Mouse (Mus musculus) thymus, postnatal 4 days (tissue): ENCODE results near the gene Slc10a6.
A peak's percentile ranks its signal among the peaks of the same experiment; 100 is the strongest.

Source experiments
- DNase-seq: peaks from one replicate; pipeline ENCODE4 v3.0.0; 2021

Slc10a6 gene

DNA sequence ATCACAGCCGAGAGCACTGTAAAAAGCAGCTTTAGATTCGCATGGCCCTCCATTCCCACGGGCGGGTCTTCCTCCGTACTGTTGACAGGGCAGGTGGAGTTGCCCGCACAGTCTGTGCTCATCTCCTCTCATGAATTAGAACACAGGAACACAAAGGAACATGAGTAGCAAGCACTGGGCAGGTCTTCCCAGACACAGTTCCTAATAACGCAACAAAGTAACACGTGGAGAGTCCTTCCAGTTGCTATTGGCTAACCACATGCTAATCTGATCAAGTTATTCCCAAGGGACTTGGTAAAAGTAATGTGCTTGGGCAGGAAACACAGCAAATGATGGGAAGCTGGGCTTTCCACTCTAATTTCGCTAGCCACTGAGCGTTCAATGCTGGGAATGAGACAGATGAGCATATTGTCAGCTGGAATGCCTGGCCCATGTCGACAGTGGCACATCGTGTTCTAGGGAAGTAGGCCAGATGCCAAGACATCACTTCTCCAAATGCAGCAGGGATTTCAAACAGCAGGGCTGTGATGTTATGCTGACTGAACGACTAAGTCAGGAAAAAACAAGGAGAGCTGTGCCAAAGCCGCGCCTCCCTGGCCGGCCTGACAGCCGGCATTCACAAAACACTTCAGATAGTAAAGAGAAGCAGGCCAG lies at the start of gene Slc10a6:
TSS of gene Slc10a6 (minus strand) at position 293 of the 654 bp plus-strand sequence.
- DNase-seq = no peak

DNA sequence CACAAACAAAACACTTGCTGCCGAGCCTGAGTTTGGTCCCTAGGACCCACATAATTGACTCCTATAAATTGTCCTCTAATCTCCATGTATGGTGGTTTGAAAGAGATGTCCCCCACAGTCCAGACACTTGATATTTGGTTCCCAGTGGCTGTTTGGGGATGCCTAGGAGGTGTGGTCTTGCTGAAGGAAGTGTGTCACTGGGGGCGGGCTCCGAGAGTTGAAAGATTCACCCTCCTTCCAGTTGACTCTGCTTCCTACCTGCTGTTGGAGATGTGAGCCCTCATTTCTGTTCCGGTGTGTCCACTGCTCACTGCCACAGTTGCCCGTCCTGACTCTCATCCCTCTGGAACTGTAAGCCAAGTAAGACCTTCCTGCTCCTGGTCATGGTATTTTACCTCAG lies 49.8 kb upstream of the Slc10a6 start:
- no peak for DNase-seq

DNA sequence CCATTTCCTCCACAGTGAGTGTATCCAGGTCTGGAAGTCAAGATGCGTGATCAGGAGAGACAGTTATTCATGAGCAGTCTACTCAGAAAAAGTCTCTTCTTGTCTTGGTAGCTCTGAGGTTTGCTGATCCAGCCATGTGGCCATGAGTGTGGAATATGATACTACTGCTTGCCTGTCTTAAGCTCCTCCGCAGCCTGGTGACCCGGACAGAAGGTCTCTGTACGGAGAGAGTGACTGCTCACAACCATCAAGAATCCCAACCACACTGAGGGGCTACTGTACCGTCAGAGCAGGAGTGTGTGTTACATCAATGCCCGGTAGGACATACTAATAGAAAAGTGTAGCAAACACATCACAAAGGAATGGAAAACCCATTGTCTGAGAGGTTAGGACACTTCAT lies 48.7 kb upstream of the Slc10a6 start:
- no peak for DNase-seq

DNA sequence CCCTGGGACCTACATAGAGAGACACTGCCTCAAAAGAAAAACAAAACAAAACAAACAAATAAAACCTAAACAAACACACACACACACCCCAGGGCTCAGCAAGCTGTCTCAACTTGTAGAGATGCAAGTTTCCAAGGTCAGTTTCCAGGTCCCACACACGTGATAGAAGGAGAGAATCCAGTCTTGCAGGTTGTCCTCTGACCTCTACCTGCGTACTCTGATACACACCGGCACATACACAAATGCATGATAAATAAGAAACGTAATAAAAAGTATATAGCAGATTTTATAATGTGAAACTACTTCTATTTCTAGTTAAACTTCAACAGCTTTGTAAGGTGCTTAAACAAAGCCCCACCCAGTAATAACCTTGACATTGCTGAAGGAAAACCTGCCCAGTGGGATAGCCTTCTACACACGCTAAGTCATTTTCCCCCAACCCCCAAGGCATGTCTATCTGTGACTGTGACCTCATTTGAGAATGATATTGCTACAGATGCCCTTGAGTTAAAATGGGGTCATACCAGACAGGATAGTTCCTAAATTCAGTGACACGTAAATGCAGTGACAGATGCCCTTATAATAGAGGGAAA lies 47.2 kb upstream of the Slc10a6 start:
- no peak for DNase-seq

DNA sequence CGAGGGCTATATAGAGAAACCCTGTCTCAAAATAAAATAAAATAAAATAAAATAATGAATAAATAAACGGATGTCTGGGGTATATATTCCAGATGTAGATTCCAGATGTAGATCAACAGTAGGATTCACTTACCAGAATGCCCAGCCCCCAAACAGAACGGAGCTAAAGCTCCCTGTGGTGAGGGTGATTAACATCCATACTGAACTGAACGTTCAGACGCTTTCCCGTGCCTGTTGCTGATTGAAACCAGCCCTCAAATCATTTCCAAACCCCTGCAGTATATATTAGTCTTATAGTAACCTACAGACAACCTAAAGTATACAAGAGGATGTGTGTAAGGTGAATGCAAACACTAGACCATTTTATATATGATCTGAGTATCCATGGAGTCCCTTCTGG lies 45.3 kb upstream of the Slc10a6 start:
- no peak for DNase-seq

DNA sequence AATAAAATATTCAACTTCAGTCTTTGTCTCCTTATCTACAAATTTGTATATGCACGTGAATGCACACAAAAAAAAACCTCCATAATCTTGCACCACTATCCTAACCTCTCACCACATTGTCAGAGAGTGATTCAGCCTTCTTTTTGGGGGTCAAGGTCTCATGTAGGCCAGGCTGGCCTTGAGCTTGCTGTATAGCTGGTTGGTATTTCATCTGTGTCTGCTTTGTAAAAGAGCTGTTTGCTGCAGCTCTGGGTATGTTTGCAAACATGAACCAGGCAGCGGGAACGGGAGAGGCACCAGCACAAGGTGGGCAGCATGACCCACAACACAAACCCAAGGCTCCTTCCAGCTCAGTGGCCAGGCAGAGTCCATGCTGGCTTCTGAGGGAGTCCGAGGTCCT lies 44.4 kb upstream of the Slc10a6 start:
- no peak for DNase-seq

DNA sequence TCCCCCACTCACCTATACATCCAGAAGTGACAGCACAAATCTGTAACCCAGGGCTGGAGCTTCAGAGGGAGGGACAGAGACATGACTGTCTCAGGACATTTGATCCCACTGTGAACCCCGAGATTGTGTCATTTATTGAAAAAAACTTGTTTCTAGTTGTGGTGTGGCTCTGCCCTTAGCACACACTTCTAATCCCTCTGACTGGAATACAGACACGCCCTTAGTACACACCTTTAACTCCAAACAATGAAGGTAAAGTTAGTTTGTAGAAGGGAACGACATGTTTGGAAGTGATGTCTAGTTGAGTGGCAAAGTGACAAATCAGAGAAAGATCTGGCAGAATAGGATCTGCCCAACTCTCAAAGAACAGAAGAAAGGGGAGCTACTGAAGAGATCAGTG lies 42.7 kb upstream of the Slc10a6 start:
- no peak for DNase-seq

DNA sequence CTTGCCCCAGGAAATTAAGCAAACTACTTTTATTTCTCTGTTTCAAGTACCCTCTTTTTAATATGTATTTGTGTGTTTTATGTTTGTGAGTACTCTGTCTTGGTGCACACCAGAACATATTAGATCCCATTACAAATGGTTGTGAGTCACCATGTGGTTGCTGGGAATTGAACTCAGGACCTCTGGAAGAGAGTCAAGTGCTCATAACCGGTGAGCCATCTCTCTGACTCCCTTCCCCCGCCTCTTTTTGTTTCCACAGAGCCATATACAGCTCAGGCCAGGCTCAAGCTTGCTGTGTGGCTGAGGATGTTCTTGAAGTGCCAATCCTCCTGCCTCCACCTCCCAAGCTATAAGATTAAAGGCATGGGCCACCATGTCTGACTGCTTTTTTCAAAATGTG lies 36.7 kb upstream of the Slc10a6 start:
- DNase-seq = no peak

DNA sequence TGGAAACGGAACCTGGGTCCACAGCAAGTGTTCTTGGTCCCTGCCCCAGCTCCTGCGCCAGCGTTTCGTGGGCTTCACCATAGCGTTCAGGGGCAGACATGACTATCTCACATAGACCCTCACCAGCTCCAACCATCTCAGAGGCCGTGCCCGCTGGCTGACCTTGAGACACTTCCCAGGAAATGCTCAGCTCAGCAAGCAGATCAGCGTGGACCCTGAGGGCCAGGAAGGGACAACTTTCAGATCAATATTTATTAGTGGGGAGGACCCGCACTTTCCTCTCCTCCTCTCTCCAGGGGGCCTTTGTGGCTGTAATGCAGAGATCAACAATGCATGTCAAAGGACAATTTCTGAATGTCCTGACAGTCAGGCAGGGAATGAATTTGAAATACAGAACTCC lies 35.7 kb upstream of the Slc10a6 start:
- DNase-seq = no peak

DNA sequence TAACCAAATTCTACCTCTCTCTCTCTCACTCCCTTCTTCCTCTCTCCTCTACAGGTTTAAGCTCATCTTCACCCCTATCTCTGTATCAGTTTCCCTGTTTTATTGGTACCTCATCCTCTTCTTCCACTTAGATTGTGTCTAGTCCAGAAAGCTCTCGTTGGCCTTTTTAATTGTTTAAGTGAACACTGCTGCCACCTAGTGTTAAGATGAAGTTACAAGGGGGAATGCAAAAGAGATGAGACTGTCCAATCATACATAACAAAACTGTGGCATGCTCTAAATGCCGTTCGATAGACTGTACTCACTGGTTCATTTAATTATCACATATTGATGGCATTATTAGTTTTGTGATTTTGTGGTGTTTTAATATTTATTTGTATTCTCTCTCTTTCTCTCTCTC lies 30.4 kb upstream of the Slc10a6 start:
- no peak for DNase-seq

DNA sequence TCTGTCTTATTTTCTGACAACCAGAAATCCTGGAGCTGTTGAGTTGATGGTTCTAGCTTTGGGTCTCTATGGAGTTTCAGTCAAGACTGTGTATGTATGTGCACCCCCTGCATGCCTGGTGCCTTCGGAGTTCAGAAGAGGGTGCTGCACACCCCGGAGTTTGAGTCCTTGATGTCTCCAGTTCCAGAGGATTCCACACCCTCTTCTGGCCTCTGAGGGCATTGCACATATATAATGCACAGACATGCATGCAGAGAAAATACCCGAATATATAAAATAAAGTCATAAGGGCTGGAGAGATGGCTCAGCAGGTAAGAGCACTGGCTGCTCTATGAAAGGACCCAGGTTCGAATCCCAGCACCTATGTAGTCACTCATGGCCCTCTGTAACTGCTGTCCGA lies 29.7 kb upstream of the Slc10a6 start:
- DNase-seq = peak; percentile 46

DNA sequence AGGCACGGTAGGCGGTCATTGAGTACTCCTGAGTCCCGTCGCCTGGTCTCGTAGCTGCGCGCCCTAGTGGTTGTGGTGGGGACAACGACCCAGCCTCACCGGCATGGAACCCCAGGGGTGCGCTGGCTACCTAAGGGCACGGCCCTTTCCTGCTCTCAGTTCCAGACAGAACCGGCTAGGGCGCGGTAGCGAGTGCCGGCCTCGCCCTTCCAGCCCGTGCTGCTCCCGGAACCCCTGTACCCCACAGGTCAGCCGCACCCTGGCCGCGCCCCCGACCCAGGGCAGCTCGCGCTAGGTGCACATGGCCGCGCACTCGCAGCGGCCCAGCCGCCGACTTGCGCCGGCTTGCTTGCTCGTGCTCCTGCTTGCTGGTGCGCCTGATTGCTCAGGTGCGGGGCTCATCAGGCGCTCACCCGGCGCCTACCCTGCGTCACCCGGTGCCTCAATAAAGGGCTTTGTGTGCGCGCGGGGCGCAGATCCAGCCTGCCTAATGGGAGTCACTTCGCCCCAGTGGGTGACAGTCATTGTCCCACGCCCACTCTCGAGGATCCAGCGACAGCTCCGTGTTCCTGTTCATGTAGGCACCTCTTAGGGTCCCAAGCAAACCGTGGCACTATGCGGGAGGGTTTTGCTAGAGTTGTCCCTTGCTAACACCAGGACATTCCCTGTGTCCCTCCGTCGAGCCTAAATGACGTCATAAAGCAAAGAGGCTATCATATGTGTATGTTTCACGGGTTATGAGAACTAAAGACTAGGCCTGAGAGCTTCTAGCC lies 26.3 kb upstream of the Slc10a6 start, which contains the start of gene 1700016H13Rik:
TSS of gene 1700016H13Rik (minus strand) at position 665 of the 773 bp plus-strand sequence.
- peak; percentile 92 for DNase-seq

DNA sequence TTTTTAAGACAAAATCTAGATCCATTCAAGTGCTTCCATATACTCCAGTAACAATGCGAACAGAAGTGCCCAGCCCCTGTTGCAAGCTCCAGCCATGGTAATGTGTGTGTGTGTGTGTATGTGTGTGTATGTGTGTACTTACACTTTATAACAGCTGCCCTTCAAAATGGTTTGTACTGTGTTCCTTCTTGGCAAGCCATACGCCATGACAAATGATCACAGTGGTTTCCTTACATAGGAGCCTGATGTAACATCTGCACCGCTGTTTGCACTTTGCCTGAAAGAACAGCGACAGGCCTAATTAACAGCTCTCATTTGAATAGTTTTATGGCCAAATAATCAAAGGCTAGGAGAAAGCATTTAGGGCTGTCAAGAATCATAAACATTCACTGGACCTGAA lies 25.6 kb upstream of the Slc10a6 start:
- no peak for DNase-seq

DNA sequence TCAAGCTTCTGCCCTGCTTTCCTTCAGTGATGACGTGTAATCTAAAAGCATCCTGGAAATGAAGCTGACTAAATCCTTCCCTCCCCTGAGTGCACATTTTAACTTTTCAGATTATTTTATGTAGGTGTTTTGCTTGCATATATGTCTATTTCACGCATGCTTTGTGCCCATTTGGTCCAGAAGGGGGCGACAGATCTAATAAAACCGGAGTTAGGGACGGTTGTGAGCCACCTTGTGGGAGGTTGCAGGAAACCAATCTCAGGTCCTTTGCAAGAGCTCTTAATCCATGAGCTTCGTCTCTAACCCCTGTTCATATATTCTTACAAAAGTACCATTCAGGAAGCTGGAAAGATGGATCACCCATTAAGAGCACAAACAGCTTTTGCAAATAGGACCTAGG lies 25.0 kb upstream of the Slc10a6 start:
- peak; percentile 77 for DNase-seq

DNA sequence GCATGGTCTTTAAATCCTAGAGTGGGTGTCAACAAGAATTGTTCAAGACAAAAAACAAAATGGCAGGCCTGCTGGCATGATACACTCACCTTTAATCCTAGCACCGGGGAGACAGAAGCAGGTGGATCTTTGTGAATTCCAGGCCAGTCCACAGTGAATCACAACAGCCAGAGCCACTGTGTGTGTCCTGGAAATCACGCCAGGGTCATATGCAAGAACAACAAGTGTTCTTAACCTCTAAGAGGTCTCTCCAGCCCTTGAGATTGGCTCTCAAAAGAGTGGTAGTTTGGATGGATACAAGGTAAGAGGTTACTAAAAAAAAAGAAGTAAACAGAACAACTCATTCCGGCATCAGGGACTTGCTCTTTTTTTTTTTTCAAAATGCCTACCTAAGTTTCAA lies 18.1 kb upstream of the Slc10a6 start:
- no peak for DNase-seq

DNA sequence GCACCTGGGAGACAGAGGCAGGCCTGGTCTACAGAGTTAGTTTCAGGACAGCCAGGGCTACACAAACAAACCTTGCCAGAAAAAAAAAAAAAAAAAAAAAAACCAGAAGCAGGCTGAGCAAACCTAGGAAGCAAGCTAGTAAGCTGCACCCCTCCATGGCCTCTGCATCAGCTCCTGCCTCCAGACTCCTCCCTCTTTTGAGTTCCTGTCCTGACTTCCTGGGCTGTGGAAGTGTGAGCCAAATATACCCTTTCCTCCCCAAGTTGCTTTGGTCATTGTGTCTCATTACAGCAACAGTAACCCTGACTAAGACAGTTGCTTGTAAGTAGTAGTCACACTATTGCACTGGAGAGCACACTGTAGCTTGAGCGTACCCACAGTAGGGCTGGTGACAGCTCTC lies 15.0 kb upstream of the Slc10a6 start:
- DNase-seq = no peak

DNA sequence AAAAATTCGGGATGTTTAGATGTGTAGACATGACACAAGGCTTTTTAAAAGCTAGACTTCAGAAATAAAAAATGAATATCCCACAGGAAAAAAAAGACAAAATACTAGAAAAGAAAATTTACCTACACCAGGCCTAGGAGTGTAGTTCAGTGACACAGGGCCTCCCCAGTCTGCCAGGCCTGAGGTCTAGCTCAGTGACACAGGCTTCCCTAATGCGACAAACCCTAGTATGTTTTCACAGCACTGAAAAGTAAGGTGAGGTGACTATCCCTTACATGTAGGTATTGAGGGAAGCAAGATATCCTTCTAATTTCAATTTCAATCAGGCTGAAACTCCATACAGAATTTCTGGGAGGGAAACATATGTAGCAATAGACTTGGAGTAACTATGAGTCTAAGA lies 8.0 kb upstream of the Slc10a6 start:
- no peak for DNase-seq

DNA sequence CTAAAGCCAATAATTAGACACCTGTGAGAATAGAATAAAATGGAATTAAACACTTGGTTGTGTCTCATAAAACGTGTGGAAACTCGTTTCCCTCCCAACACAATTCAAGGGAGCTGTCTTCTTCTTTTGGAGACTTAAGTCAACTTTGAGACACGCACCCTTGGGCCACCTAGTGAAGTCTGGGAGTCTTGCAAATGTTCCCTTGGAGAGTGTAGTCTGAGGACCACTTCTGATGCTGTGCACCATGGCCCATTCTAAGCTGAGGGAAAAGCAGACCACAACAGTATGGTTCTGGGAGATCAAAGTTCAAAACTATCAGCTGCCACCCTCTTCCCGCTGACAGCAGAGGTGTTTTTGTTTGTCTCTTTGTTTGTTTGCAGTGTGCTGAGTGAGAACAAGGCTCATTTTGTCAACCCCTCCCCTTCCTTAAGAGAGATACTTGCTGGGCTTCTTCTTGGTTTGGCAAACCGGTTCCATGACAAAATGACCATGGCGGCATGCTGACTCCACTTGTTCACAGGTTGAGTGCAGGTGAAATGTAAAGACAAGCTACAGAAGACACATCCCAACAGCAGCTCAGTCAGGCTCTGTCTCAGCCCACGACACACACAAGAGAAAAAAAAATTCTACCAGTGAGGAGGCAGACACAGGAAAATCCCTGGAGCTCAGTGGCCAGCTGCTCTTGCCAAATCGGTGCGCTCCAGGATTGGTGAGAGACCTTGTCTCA lies 814 bp upstream of the Slc10a6 start:
- DNase-seq = no peak

DNA sequence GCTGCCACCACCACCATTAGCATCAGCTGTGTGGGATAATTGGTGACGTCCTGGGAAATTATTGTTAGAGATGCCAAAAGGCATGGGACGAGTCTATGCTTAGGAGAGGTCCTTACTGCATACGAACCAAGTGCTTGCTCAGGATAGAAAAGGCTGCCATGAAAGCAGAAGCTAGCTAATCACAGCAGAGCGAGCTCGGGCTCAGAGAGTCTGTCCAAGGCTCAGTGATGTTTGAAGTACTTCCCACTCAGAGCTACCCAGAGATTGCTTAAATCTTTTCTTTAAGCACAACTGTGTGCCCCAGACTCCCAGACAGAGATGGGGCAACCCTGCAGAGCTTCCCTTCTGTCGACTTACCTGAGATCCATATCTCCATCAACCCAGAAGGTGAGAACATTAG lies 704 bp downstream of the Slc10a6 start:
- DNase-seq = no peak

DNA sequence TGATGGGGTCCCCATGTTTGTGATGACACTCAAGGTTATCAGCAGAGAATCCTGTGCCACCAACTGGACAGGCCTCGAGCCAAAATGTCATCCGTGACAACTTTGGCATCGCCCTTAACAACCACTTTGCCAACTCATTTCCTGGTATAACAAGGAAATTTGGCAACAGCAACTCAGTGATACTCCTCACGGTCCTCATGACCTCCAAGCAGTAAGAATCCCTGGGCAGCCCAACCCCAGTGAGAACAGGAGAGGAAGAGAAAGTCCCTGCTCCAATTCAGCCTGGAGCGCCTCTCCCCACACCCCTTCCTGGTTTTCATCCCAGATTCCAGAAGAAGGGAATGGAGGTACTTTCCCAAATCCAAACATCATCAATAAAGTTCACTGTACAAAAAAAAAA lies 4.4 kb downstream of the Slc10a6 start:
- DNase-seq = no peak

DNA sequence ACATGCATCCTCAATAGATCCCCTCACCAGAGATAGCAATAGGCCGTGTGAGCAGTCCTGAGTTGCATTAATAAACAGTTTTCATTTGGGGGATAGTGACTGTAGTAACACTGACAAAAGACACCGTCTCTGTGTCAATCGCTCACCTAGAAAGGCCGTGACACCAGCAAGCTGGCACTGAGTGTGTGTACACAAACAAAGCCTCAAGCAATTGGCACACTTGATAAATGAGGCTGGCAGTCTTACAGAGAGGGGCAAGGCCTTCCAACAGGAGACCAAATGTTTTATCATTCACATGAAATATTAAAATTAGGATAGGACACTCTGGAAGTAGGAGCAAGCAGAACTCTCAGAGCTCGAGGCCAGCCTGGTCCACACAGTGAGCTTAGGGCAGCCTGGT lies 6.9 kb downstream of the Slc10a6 start:
- DNase-seq = no peak

DNA sequence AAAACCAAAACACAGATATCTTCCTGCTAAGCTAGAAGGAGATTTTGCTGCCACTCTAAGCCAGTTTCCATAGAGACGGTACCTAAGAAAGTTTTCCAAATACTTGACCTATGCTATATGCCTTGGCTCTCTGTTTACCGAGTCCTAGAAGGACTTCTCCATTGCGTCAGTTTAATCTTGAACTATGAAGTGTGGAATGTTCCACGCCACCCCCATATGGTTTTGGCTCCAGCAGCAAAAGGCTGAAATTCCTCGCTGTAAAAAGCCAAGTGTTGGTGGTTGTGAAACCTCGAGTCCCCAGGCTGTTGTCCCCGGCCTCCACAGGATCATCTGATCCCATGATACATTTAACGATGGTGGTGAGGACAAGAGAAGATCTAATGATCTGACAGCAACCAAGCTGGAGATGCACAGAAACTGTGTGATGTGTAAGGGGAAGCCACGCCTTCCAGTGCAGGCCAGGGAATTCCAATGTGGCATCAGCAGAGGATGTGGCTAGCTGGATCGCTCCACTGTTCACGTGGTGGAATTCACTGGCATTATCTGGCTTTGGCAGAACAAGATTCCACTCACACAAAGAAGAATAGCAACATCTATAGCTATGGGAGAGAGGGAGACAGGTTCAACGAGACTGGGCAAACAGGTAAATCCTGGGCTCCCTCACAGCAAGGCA lies 8.8 kb downstream of the Slc10a6 start:
- no peak for DNase-seq

DNA sequence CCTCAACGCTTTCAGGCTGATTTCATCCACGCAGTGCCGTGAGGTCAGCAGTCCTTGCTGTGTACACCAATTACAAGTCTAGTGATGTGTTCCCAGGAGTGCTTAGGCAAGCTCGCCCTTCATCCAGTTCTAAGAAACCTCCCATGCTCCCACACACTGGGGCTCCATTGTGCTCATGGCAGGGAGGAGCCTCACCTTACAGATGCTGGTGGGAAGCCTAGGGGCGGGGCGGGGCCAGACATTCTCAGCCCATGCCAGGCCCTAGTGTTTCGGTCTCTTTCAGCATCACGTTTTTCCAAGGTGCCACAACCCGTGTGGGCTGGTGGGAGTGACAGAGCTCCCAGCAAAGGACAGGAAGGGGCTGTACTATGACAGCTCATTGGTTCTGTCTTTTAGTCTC lies 12.0 kb downstream of the Slc10a6 start:
- DNase-seq = no peak
